Mouse (Mus musculus) heart, adult 9 months (tissue): ENCODE results near the gene P3h2.

Source experiments
- DNase-seq, 2 experiments: peaks; one replicate each; pipeline ENCODE4 v3.0.0; 2022; ENCODE audit warnings: low spot score in 2 of 2

Gene P3h2

GRCm38 (mm10) chr16:25983635-25984034 is 121.9 kb downstream of the P3h2 start:
- DNase-seq: no peak

- peak in 1 of 2 experiments; percentile 41 for DNase-seq
Observed at GRCm38 (mm10) chr16:25979037-25979436, 126.5 kb downstream of the P3h2 start.

- no peak for DNase-seq
Observed at GRCm38 (mm10) chr16:25977210-25977609, 128.4 kb downstream of the P3h2 start.

- no peak for DNase-seq
Observed at GRCm38 (mm10) chr16:25971285-25971684, 134.3 kb downstream of the P3h2 start.

GRCm38 (mm10) chr16:25970720-25971119 is 134.9 kb downstream of the P3h2 start:
- DNase-seq: no peak

GRCm38 (mm10) chr16:25970193-25970592 is 135.4 kb downstream of the P3h2 start:
- DNase-seq: no peak

- DNase-seq: peak; percentile 13 to 48
Observed at GRCm38 (mm10) chr16:25967297-25967696, 138.3 kb downstream of the P3h2 start.

GRCm38 (mm10) chr16:25963856-25964255 is 141.7 kb downstream of the P3h2 start:
- peak in 1 of 2 experiments; percentile 41 for DNase-seq

GRCm38 (mm10) chr16:25960345-25960744 is 145.2 kb downstream of the P3h2 start:
- DNase-seq: no peak

- no peak for DNase-seq
Observed at GRCm38 (mm10) chr16:25959929-25960328, 145.7 kb downstream of the P3h2 start.

- DNase-seq: peak in 1 of 2 experiments; percentile 16
Observed at GRCm38 (mm10) chr16:25958650-25959238, 146.8 kb downstream of the P3h2 start.

GRCm38 (mm10) chr16:25958213-25958612 is 147.4 kb downstream of the P3h2 start:
- DNase-seq: no peak

- DNase-seq: no peak
Observed at GRCm38 (mm10) chr16:25956831-25957230, 148.8 kb downstream of the P3h2 start.

- no peak for DNase-seq
Observed at GRCm38 (mm10) chr16:25954614-25955013, 151.0 kb downstream of the P3h2 start.

- DNase-seq: no peak
Observed at GRCm38 (mm10) chr16:25953359-25953758, 152.2 kb downstream of the P3h2 start.

GRCm38 (mm10) chr16:25952005-25952404 is 153.6 kb downstream of the P3h2 start:
- DNase-seq: no peak

- DNase-seq: no peak
Observed at GRCm38 (mm10) chr16:25948067-25948466, 157.5 kb downstream of the P3h2 start.

GRCm38 (mm10) chr16:25945151-25945955 is 160.2 kb downstream of the P3h2 start:
- DNase-seq: peak; percentile 46 to 53

GRCm38 (mm10) chr16:25942261-25942660 is 163.3 kb downstream of the P3h2 start:
- DNase-seq: no peak

- no peak for DNase-seq
Observed at GRCm38 (mm10) chr16:25934181-25934580, 171.4 kb downstream of the P3h2 start.

- no peak for DNase-seq
Observed at GRCm38 (mm10) chr16:25912185-25912584, 193.4 kb downstream of the P3h2 start.
